Mouse (Mus musculus) ES-E14 (cell line): ENCODE results near the gene Zbed3. TPM values are rescaled to one million over a fixed set of nuclear protein-coding genes. Genes with fewer than 3 reads are reported as not detected.
A peak's percentile ranks its signal among the peaks of the same experiment; 100 is the strongest.

Source experiments
- DNase-seq: peaks from one replicate; pipeline ENCODE4 v3.0.0-alpha.2; 2013; ENCODE audit warnings: low read depth, low spot score
- H3K27ac ChIP-seq: 2 replicates; pipeline ENCODE4 v1.5.1; 2012; ENCODE audit warnings: low read depth, mild to moderate bottlenecking, low read length, moderate library complexity, mixed read lengths; ENCODE audit not compliant: poor library complexity, insufficient read depth, severe bottlenecking
- H3K36me3 ChIP-seq: 2 replicates; pipeline ENCODE4 v1.6.1; 2012; ENCODE audit warnings: mild to moderate bottlenecking, low read length, moderate library complexity, mixed read lengths; ENCODE audit not compliant: control insufficient read depth, poor library complexity, insufficient read depth, severe bottlenecking
- H3K4me1 ChIP-seq, 2 experiments: fragments of 150-350 bp in 1 of 2; sonication (generic) in 1 of 2; 2 replicates each; pipeline ENCODE4 v1.6.1; 2012; ENCODE audit warnings: low read length in 2 of 2, mild to moderate bottlenecking in 1 of 2, mixed read lengths in 1 of 2; ENCODE audit not compliant: control insufficient read depth in 2 of 2, insufficient read depth in 2 of 2, poor library complexity in 1 of 2
- H3K4me3 ChIP-seq, 2 experiments: fragments of 150-350 bp in 1 of 2; sonication (generic) in 1 of 2; 2 replicates each; pipeline ENCODE4 v1.5.1; 2012; ENCODE audit warnings: low read length in 2 of 2, low read depth in 1 of 2, mild to moderate bottlenecking in 1 of 2, mixed read lengths in 1 of 2; ENCODE audit not compliant: insufficient read depth in 1 of 2, poor library complexity in 1 of 2, severe bottlenecking in 1 of 2
- H3K9ac ChIP-seq: 2 replicates; pipeline ENCODE4 v1.6.1; 2012; ENCODE audit warnings: low read depth, mild to moderate bottlenecking, low read length, mixed read lengths; ENCODE audit not compliant: poor library complexity, insufficient read depth, severe bottlenecking
- H3K9me3 ChIP-seq: fragments of 150-350 bp; sonication (generic); 2 replicates; pipeline ENCODE4 v1.6.1; 2012; ENCODE audit warnings: low read depth, mild to moderate bottlenecking, low read length; ENCODE audit not compliant: control insufficient read depth, insufficient read depth
- CHD2 ChIP-seq: IDR thresholded peaks from 2 replicates; pipeline ENCODE4 v1.6.1; 2014; ENCODE audit warnings: mild to moderate bottlenecking, low read depth, low read length, inconsistent platforms
- HCFC1 ChIP-seq: IDR thresholded peaks from 2 replicates; pipeline ENCODE4 v1.6.1; 2012; ENCODE audit warnings: low read length, inconsistent platforms, borderline replicate concordance; ENCODE audit not compliant: insufficient read depth
- MAFK ChIP-seq: IDR thresholded peaks from 2 replicates; pipeline ENCODE4 v1.6.1; 2014; ENCODE audit warnings: mild to moderate bottlenecking, low read depth, low read length, inconsistent platforms; ENCODE audit not compliant: insufficient read depth
- ZC3H11A ChIP-seq: IDR thresholded peaks from 2 replicates; pipeline ENCODE4 v1.6.1; 2012; ENCODE audit warnings: low read depth, mild to moderate bottlenecking, inconsistent platforms, low read length, borderline replicate concordance
- ZNF384 ChIP-seq: IDR thresholded peaks from 2 replicates; pipeline ENCODE4 v1.6.1; 2012; ENCODE audit warnings: low read depth, low read length, inconsistent platforms
- in situ Hi-C, 2 experiments: fragments of 600-800 bp; cut with MboI; formaldehyde crosslinking; loops; one replicate each; pipeline ENCODE4 v1.15.1; 2025; ENCODE audit warnings: low sequenced_read_pairs in 2 of 2, inconsistent platforms in 1 of 2; ENCODE audit not compliant: unreplicated experiment in 2 of 2
- total RNA-seq: library from RNA; depleted of rRNA; stranded (reverse); fragments of 300-350 nt; gene quantifications from 2 replicates; pipeline ENCODE4 v1.2.3, GENCODE M21; 2012

Zbed3 gene
- total RNA-seq, 1 experiment, result 4.7 TPM

DNA sequence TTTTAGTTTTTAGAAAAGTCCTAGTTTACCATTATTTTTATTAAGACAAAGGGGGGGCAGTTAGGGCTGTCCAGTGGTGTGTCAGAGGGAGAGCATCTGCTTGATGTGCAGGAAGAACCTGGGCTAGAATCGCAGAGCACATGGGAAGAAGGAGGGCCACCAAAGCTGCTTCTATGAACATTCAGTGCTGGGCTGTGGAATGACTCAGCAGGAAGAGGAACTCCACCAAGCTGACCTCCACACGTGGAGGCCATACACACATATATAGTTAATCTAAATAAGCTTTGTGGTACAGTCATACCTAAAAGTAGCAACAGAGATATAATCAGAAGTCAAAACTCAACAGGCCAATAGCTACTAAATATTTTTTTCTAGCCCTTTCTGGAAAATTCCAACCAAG, 34.8 kb downstream of the Zbed3 start:
- Histone ChIP-seq H3K4me3 (no peak overlapping the region), H3K9ac (no peak overlapping the region), H3K36me3 (peaks cover 39% of the 10 kb centered on the region), H3K9me3 (no peaks in the 10 kb centered on the region), H3K4me1 (no peaks in the 10 kb centered on the region), H3K27ac (no peak overlapping the region)
- in situ Hi-C loops, result no loop called here
- TF ChIP-seq ZNF384 (no peak), CHD2 (no peak), HCFC1 (no peak), MAFK (no peak), ZC3H11A (no peak)
- no peak for DNase-seq

DNA sequence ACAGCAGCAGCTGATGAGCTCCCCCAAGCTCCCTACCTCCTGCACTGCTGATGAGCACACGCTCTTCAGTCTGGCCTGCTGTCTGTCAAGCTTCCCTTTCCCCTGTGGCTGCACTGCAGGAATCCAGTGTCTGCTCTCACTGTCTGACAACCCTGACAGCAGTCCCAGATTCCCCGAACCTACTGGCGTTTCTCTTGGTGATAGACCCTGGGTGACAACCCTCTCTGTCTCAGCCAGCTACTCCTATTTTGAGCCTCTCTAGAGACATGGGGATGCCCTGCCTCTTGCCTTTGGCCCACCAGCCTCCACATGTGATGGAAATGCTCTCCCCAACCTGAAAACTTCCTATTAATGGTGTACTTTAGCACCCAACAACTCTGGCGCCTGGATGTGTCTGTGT, 40.0 kb downstream of the Zbed3 start:
- Histone ChIP-seq H3K36me3 (peaks cover 43% of the 10 kb centered on the region), H3K4me1 (no peaks in the 10 kb centered on the region), H3K4me3 (no peak overlapping the region), H3K27ac (no peak overlapping the region; the same call in 1 of the 2 replicates), H3K9me3 (no peaks in the 10 kb centered on the region), H3K9ac (no peak overlapping the region)
- in situ Hi-C loops, result no loop called here
- no peak for DNase-seq
- TF ChIP-seq HCFC1, result no peak

DNA sequence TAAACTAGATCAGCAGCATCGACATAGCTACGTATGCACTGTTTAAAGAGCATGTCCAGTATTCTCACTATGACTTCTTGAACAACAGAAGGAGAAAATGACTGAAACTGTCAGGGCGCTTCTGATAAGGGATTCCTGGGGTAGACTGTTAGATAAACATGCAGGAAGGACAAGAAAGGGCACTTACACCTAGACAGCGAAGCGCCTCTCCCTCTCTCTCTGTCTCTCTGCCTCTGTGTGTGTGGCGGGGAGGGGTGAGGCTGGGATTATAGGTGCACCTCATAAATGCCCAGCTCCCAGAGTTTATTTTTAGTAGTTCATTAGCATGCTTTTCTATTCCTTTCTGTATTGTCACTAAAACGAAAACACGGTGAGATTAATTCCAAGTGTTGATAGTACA, 42.9 kb downstream of the Zbed3 start:
- Histone ChIP-seq H3K4me1 (no peaks in the 10 kb centered on the region), H3K9ac (no peak overlapping the region), H3K27ac (no peak overlapping the region), H3K9me3 (no peaks in the 10 kb centered on the region), H3K4me3 (no peak overlapping the region), H3K36me3 (peaks cover 40% of the 10 kb centered on the region)
- no peak for DNase-seq
- in situ Hi-C loops, result no loop called here
- no peak for TF ChIP-seq HCFC1
- no peak for TF ChIP-seq ZC3H11A
- TF ChIP-seq CHD2, result no peak
- no peak for TF ChIP-seq ZNF384
- no peak for TF ChIP-seq MAFK

DNA sequence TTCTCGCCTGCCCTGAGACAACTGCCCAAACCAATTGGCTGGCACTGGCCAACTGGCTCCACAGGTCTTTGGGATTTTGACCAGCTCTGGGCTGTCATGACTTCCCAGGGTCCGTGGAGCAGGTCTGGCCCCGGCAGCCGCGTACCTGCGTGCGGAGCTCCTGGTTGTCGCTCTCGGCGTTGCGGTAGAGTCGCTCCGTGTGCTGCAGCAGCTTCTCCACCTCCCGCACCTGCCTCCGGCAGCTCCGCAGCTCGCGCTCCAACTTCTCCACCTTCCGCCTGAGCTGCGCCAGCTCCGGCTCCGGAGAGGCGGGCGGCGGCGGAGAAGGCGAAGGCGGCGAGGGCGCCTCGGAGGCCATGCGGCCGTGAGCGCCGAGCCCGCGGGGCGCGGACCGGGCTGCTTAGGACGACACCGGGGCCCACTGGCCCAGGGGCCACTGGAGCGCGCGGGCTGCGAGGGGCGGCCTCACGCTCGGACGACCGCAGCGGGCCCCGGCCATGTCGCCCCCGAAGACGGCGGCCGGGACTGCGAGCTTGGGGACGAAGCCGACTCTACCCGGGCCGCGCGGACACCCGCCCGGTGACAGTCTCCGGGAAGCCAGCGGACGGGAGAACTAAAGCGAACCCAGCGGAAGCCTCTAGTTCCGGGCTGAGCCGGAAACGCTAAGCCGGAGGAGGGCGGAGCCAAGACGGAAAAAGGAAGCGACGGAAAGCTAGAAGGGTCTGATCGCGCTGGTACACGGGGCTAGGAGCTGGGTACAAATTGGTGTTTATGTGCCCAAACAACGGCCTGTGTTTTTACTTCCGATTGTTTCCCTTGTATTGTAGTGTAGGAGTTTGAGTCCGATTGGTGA, 51.5 kb downstream of the Zbed3 start, which contains the start of gene Aggf1:
Aggf1 (minus strand) TSS at position 652 of the 853 bp plus-strand sequence.
- TF ChIP-seq HCFC1, result peak; percentile 79
- no peak for TF ChIP-seq ZNF384
- Histone ChIP-seq H3K4me1 (peaks cover 3% of the 10 kb centered on the region in 2 experiments; a peak in 3 of 4 replicates), H3K9ac (peak within 1 kb of the TSS; percentile 94), H3K4me3 (peak within 1 kb of the TSS; percentile 81 to 94), H3K27ac (no peak within 1 kb of the TSS), H3K9me3 (no peaks in the 10 kb centered on the region), H3K36me3 (peaks cover 4% of the 10 kb centered on the region)
- peak; percentile 86 for DNase-seq
- in situ Hi-C loops, result no loop called here

DNA sequence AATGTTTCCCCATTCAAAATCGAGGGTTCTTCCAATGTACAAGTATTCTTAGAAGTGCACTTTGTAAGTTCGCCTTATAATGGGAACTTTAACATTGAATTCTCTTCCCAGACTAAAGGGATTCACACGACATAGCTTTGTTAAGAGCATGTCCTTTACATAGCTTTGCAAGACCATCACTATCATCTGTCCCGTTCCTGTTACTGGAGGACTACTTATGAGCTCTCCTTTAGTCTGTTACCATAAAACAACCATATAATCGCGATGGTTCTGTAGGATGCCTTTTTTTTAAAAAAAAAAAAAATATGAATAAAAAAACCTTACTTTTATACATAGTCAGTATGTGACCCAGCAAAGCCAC, 52.1 kb downstream of the Zbed3 start:
- Histone ChIP-seq H3K36me3 (peaks cover 3% of the 10 kb centered on the region), H3K27ac (no peak overlapping the region), H3K9me3 (no peaks in the 10 kb centered on the region), H3K4me1 (peaks cover 3% of the 10 kb centered on the region in 2 experiments; a peak in 3 of 4 replicates), H3K9ac (no peak overlapping the region; the same call in 1 of the 2 replicates), H3K4me3 (peak overlapping the region; percentile 81 to 94)
- no peak for TF ChIP-seq ZC3H11A
- in situ Hi-C loops, result no loop called here
- no peak for DNase-seq
